ENCODE assay signal across 8 mouse cellular contexts in the genomic region with DNA sequence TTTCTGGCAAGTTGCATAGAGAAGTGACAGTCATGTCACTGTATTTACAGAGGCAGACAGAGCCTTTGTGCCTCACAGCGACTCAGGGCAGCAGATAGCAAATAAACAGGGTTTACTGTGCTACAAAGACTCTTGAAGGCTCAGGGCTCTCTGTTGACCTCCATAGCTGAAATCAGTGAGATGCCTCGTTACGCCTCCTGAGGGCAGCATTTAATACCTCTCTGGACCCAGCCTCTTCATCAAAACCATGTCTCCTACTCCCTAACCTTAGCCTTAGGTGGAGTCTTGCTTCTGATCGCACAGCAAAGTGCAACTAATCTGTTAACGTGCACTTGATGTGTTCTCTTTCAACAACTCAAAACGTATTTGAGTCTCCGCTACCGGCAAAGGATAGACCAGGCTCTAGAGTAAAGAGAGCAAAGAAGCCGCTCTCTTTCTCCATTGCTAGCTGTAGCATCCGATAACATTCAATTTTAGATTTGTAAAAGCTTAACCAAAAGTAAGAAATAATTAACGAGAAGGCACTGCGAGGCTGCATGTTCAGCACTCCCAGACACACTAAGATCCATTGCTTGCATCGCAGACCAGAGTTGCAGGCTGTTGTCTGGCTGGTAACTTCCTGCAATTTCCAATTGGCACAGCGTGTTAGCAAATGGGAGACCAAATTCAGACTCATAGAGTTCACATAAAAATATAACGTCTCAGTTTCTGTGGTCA.
DNase-seq lines count a peak whose midpoint lies in the region; ATAC-seq and TF ChIP-seq lines count a peak whose summit lies in the region.

No protein-coding gene starts in this region.

- no peak overlapping the region for H3K27ac ChIP-seq in hindbrain, embryonic 11.5 days (ENCODE audit: low read depth, low read length)
- H3K27ac ChIP-seq in hindbrain, embryonic 13.5 days = no peak overlapping the region
- H3K27ac ChIP-seq in embryonic facial prominence, embryonic 10.5 days (replicated peaks) = no peak overlapping the region
- no peak overlapping the region for H3K27ac ChIP-seq in midbrain, embryonic 15.5 days

- H3K9ac ChIP-seq in hindbrain, embryonic 11.5 days (ENCODE audit: low read depth, low read length) = no peak overlapping the region
- H3K9ac ChIP-seq in hindbrain, embryonic 13.5 days = no peak overlapping the region
- H3K9ac ChIP-seq in midbrain, embryonic 15.5 days = no peak overlapping the region

- no peaks in the 10 kb centered on the region for H3K79me2 ChIP-seq in C2C12 (ENCODE audit: control insufficient read depth, insufficient read depth)

- no peaks in the 10 kb centered on the region for H3K4me1 ChIP-seq in hindbrain, embryonic 11.5 days (replicated peaks; ENCODE audit: control insufficient read depth, insufficient read depth, low read length)
- no peaks in the 10 kb centered on the region for H3K4me1 ChIP-seq in hindbrain, embryonic 13.5 days (replicated peaks)
- peaks cover 11% of the 10 kb centered on the region; the same call in 1 of the 2 replicates for H3K4me1 ChIP-seq in embryonic facial prominence, embryonic 10.5 days
- H3K4me1 ChIP-seq in midbrain, embryonic 15.5 days = no peaks in the 10 kb centered on the region

- no peak overlapping the region for H3K4me2 ChIP-seq in hindbrain, embryonic 11.5 days (replicated peaks; ENCODE audit: low read depth, low read length)
- H3K4me2 ChIP-seq in hindbrain, embryonic 13.5 days = no peak overlapping the region
- no peak overlapping the region for H3K4me2 ChIP-seq in midbrain, embryonic 15.5 days

- H3K4me3 ChIP-seq in hindbrain, embryonic 11.5 days (ENCODE audit: low read depth, low read length) = no peak overlapping the region
- no peak overlapping the region for H3K4me3 ChIP-seq in hindbrain, embryonic 13.5 days
- no peak overlapping the region for H3K4me3 ChIP-seq in C2C12 (ENCODE audit: insufficient read depth, poor library complexity, severe bottlenecking)
- no peak overlapping the region for H3K4me3 ChIP-seq in embryonic facial prominence, embryonic 10.5 days
- H3K4me3 ChIP-seq in midbrain, embryonic 15.5 days = no peak overlapping the region

- ATAC-seq in hindbrain, embryonic 11.5 days (ENCODE audit: low FRiP score) = no peak; the same call in 1 of the 2 replicates
- ATAC-seq in hindbrain, embryonic 13.5 days (ENCODE audit: low FRiP score) = no peak
- ATAC-seq in midbrain, embryonic 15.5 days (replicated peaks) = 0 out of 2 replicates have a peak, but pooled peaks have one; percentile 24

- peak; percentile 26 for TF ChIP-seq CTCF in C2C12 (IDR thresholded peaks at IDR 0.05; ENCODE audit: control insufficient read depth, insufficient read depth, insufficient read length)

- no peaks in the 10 kb centered on the region for H3K9me3 ChIP-seq in hindbrain, embryonic 11.5 days (ENCODE audit: control insufficient read depth, low read length)
- no peaks in the 10 kb centered on the region for H3K9me3 ChIP-seq in hindbrain, embryonic 13.5 days
- no peaks in the 10 kb centered on the region for H3K9me3 ChIP-seq in embryonic facial prominence, embryonic 10.5 days
- no peaks in the 10 kb centered on the region for H3K9me3 ChIP-seq in midbrain, embryonic 15.5 days

- no peaks in the 10 kb centered on the region for H3K79me3 ChIP-seq in C2C12 (ENCODE audit: low read depth)

- H3K27me3 ChIP-seq in hindbrain, embryonic 11.5 days (ENCODE audit: control insufficient read depth, insufficient read depth, low read length) = no peaks in the 10 kb centered on the region
- H3K27me3 ChIP-seq in hindbrain, embryonic 13.5 days = no peaks in the 10 kb centered on the region
- H3K27me3 ChIP-seq in C2C12 (ENCODE audit: control insufficient read depth, insufficient read depth, insufficient read length) = no peaks in the 10 kb centered on the region
- no peaks in the 10 kb centered on the region for H3K27me3 ChIP-seq in embryonic facial prominence, embryonic 10.5 days (replicated peaks; ENCODE audit: low read depth, poor library complexity, severe bottlenecking)
- H3K27me3 ChIP-seq in midbrain, embryonic 15.5 days (replicated peaks) = no peaks in the 10 kb centered on the region

- DNase-seq in hindbrain, embryonic 11.5 days (ENCODE audit: low spot score) = peak; percentile 44
- peak; percentile 20 for DNase-seq in adrenal gland, adult 8-10 months
- peak; percentile 42 for DNase-seq in embryonic facial prominence, embryonic 10.5 days (ENCODE audit: low spot score)
- DNase-seq in kidney, postnatal 25 days = peak; percentile 45 to 72
- DNase-seq in right cerebral cortex, postnatal 36 days (ENCODE audit: low spot score in 2 of 2) = no peak

- no peaks in the 10 kb centered on the region for H3K36me3 ChIP-seq in hindbrain, embryonic 11.5 days (ENCODE audit: control insufficient read depth, insufficient read depth, low read length)
- no peaks in the 10 kb centered on the region for H3K36me3 ChIP-seq in hindbrain, embryonic 13.5 days
- H3K36me3 ChIP-seq in C2C12 (ENCODE audit: control insufficient read depth, insufficient read depth) = no peaks in the 10 kb centered on the region
- no peaks in the 10 kb centered on the region for H3K36me3 ChIP-seq in embryonic facial prominence, embryonic 10.5 days (replicated peaks)
- no peaks in the 10 kb centered on the region for H3K36me3 ChIP-seq in midbrain, embryonic 15.5 days (replicated peaks)

- WGBS in hindbrain, embryonic 11.5 days = 60% methylated on average over 15 of the region's 15 CpGs
- WGBS in hindbrain, embryonic 13.5 days = 63% methylated on average over 15 of the region's 15 CpGs
- WGBS in embryonic facial prominence, embryonic 10.5 days = 57% methylated on average over 15 of the region's 15 CpGs
- WGBS in midbrain, embryonic 15.5 days = 58% methylated on average over 15 of the region's 15 CpGs

- no peak overlapping the region for H3ac ChIP-seq in C2C12 (ENCODE audit: control insufficient read depth, insufficient read length, low read depth)

TF ChIP-seq in C2C12, 6 proteins besides CTCF, POLR2A, EP300 and RAD21:
- TF ChIP-seq MAX (IDR thresholded peaks at IDR 0.05) = no peak
- TF ChIP-seq FOSL1 (IDR thresholded peaks at IDR 0.05; ENCODE audit: insufficient read depth, low read length, poor library complexity, severe bottlenecking) = no peak

Comparison
In these comparisons a context has a peak if more than half of its experiments do, and no peak if none do; other contexts are left out.
1. DNase-seq: peak in hindbrain, embryonic 11.5 days (single experiment), adrenal gland, adult 8-10 months (single experiment), embryonic facial prominence, embryonic 10.5 days (single experiment) and kidney, postnatal 25 days (2 of 2); none in right cerebral cortex, postnatal 36 days (0 of 2).